Mouse (Mus musculus): Measurements from ENCODE around the gene Vwc2. TPM values are rescaled to one million over a fixed set of nuclear protein-coding genes. Genes with fewer than 3 reads are reported as not detected.

The Vwc2 gene
- 1 to 10 TPM; 1.5 to 2.3 TPM for total RNA-seq (2021)
- long read RNA-seq, experiment 1, partial matches to known transcripts, result 1 of 2 reads
- long read RNA-seq, experiment 1, other reads (novel, unspliced or antisense), result 0 of 2 reads
- long read RNA-seq, experiment 2, partial matches to known transcripts, result 1 of 1 reads
- long read RNA-seq, experiment 2, other reads (novel, unspliced or antisense), result 0 of 1 reads

DNA sequence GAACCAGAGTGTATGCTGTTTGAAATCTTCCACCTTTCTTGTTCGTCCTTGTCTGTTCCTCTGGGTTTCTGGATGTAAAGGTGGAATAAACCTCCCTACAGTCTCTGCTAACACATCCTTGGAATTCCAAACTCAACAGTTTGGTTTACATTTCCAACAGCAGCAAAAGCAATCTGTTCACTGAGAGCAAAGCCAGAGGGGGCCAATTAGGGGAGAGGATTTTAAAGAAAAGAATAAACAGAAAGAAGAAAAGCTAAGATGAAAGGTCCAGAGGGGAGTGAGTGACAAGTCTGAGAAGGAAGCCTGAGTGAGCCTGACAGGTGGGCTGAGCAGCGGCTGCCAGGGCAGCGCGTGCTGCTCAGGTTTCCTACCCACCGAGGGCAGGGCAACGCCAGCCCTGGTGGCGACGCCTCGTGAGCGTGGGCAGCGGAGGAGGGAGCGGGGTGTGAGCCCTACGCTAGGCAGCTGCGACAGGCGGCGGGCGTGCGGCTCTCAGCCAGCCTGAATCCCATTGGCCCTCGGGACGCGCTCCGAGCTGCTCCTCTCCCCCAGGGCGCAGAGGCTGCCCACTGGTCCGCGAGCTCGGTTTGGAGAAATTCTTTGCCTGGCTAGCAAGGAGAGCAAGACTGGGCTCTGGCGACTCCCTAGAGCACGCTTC, at the start of gene Vwc2:
Gene Vwc2 (plus strand): TSS at position 648 of the 658 bp plus-strand sequence.
- DNase-seq, result peak; percentile 24

GRCm38 (mm10) chr11:11088162-11088756, 25.8 kb upstream of the Vwc2 start:
- no peak for DNase-seq

DNA sequence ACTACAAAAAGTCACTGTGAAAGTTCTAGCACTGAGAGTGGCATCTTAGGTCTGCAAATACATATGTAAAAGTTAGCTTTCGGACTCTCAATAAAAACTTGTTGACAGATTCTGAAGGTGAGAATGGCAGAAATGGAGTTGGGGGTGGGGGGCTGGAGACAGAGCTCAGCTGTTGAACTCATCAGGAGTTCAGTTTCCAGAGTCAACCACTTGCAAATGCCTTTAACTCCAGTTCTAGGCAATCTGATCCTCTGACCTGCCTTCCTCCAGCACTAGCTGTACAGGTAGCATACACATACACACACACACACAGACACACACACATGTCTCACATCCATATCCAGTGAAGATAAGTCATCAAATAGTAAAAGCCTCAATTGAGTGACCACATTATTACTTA, 16.4 kb upstream of the Vwc2 start:
- no peak for DNase-seq

GRCm38 (mm10) chr11:11098282-11098681, 15.7 kb upstream of the Vwc2 start:
- DNase-seq, result no peak

GRCm38 (mm10) chr11:11099011-11099410, 15.0 kb upstream of the Vwc2 start:
- DNase-seq, result no peak

DNA sequence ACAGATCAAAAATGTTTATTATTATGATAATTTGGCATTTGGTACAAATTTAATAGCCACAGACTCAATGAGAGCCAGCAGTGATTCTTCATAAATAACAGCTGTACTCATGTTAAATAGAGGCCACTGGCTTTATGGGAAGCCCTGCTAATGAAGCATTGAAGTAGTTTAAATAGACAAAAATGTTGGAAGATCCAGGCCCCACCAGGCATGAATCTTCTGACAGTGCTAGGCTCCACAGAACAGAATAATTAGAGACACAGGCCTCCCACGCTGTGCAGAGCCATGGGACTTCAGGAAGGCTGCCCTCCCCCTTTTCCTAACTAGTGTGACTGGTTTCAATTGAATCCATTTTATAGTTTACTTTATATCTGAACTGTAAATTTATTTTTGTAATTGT, 11.8 kb upstream of the Vwc2 start:
- DNase-seq, result no peak

- DNase-seq, result no peak
Measured at GRCm38 (mm10) chr11:11102620-11103019, 11.4 kb upstream of the Vwc2 start.

GRCm38 (mm10) chr11:11108922-11109321, 5.1 kb upstream of the Vwc2 start:
- DNase-seq, result no peak

DNA sequence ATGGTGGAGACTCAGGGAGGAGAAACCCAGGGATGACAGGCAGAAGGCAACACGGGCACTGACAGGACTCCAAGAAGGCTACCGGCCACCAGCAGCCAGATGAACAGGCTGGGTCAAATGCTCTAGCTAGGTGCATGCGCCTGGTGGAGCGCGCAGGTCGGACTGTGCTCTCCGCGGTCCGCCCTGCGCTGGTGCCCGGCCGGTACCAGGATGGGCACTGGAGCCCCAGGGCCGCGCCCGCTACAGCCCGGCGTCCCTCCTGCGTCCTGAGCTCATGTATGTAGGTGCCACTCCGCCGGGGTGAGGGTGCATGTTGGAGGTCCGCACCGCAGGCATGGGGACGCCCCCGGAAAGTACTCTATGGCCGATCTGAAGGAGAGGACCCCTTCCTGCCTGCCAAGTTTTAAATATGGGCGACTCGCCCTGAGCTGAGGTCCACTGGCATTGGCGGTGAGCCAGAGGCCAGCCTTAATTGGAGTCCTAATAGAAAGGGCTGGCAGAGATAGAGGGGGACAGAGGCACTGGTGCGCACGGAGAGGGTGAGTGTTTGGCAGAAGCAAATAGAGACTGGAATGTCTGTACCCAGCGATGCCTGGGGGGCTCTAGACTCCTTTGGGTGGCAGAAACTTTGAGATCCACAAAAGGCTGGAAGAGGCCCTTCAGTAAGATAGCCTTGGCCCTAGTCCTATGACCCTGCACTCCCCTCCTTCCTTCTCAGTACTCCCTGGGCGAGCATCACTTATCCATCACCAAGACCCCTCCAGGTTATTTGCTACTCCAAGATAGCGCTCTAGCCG, 409 bp downstream of the Vwc2 start:
- DNase-seq, result peak; percentile 9

DNA sequence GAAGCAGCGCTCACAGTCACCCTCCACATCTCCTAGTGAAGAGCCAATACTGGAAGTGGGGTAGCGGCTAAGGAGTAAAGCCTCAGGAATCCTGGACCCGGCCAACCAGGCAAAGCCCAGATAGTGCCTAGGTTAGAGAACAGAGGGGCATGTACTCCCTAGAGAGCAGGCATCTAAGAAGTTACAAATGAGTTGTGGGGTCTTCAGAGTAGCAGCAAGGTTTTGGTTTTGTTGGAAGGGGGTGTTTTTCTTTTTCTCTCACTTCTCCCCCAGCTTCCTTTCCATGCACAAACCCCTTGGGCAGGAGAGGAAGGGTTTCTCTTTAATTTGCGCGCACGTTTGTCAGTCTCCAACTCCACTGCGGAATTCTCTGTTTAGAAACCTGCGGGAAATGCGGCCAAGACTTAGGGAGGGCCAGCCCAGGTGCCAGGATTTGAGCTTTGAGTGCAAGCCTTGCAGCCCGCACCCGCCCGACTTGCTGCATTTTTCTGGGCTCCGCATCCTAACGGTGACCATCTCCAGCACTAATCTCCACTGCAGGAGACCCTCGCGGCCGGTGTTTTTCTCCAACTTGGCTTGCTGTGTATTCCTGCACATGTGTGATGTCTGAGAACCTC, 1.1 kb downstream of the Vwc2 start:
- DNase-seq, result no peak

- DNase-seq, result peak; percentile 25
Measured at GRCm38 (mm10) chr11:11115648-11116590, 1.9 kb downstream of the Vwc2 start.

- DNase-seq, result no peak
Measured at GRCm38 (mm10) chr11:11116736-11117135, 2.7 kb downstream of the Vwc2 start.

DNA sequence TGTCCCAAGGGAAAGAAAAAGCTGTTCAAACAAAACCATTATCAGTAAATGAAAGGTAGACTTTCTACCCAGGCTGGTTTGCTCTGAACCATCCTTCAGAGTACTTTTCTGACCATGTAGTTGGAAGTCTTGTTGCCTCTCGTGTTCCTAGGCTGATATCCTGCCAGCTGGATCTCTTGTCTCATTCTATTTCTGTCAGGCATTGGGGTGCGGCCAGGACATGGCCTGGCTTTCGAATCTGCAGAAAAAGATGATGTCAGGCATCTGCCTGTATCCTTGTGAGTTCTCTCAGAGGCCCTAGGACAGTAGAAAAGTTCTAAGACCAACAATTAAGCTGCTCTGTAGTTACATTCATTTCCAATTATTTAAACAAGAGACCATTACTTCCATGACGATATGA, 8.8 kb downstream of the Vwc2 start:
- peak; percentile 39 for DNase-seq

DNA sequence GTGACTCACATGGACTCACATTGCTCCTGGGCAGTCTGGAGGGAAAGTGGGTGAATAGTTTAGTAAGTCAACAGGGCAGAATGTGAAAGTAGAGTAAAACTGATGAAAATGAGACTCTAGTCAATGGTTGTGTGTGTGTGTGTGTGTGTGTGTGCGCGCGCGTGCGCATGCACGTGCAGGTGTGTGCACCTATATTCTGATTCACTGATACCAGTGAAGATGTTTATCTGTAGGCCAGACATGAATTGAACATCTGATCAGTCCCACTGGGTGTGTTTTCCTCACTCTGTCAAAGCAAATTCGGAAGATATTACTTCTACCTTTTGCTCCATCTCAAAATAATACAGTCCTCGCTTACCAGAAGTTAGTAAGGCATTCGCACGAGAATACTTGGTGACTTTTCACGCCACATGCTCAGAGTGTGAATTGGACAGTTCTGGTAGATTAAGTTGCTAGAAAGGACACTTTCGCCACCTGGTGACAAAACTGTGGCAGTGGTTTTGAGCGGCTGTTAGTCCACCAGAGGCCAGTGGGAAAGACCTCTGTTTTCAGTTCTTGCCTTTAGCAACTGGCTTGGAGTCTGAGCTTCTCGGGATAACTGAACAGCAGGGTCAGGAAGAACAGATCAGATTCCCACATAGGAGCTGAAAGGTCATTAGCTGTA, 17.5 kb downstream of the Vwc2 start:
- DNase-seq, result peak; percentile 15

DNA sequence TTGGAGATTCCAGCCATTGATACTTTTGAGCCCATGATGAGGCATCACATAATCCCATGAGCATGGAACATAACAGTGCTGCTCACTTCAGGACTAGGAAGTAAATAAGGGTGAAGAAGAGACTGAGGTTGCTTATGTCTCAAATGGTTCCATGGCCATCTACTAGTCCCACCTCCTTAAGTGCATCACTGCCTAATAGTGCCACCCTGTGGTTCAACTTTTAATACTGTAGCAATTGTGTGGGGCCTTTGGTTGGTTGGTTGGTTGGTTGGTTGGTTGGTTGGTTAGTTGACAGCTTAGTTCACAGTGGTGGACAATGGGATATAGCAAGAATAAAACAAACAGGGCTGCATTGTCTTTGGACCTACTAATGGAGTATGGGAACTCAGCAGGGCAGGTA, 26.6 kb downstream of the Vwc2 start:
- no peak for DNase-seq

GRCm38 (mm10) chr11:11152681-11153080, 38.7 kb downstream of the Vwc2 start:
- DNase-seq, result no peak

DNA sequence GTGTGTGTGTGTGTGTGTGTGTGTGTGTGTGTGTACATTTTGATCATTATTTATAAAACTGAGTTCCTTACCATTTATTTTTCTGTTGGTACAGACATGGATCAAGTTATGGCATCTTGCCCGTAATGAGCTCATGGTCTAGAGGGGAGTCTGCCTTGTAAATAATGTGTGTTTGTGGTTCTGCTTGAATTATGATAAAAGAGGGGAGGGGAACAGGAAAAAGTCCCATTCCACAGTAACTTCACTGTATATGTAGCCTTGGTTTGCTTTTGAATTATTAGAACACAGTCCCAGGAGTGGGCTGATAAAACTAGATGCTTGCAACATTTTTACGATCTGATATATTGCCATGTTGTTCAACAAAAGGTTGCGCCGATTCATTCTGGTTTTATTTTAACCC, 57.4 kb downstream of the Vwc2 start:
- no peak for DNase-seq

- DNase-seq, result no peak
Measured at GRCm38 (mm10) chr11:11175259-11175658, 61.2 kb downstream of the Vwc2 start.

DNA sequence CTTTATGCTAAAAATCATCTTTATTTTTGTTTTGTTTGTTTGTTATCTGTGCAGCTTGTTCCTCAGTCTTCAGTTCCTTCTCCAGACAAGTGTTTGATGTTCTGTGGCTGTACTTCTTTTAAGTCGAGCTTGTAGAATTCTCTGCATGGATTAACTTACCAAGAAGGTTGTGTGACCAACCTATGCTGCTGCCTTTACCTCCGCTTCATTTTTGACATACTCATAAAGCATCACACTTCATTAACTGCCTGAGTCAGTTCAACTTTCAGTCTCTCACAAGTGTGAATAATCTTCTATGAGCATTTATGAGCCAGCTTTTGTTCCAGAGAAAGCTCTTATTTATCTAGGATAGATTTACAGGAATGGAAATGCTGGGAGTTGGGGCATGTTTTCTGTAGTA, 68.7 kb downstream of the Vwc2 start:
- no peak for DNase-seq

GRCm38 (mm10) chr11:11223162-11223561, 109.1 kb downstream of the Vwc2 start:
- DNase-seq, result no peak

GRCm38 (mm10) chr11:11239346-11239745, 125.3 kb downstream of the Vwc2 start:
- DNase-seq, result no peak

All from gastrocnemius, postnatal 10 days (tissue).